Mouse (Mus musculus) adrenal gland, adult 2 months (tissue): Measurements from ENCODE around the gene Emilin2. TPM values are rescaled to one million over a fixed set of nuclear protein-coding genes. Genes with fewer than 3 reads are reported as not detected.

Experiments used
- DNase-seq: peaks from one replicate; pipeline ENCODE4 v3.0.0; 2021
- polyA plus RNA-seq: library from polyadenylated mRNA; depleted of rRNA; stranded (reverse); fragments of >200 nt; gene quantifications from 2 replicates; pipeline ENCODE4 v1.2.3, GENCODE M21; 2012
- total RNA-seq, 2 experiments: library from RNA; stranded (reverse); gene quantifications; 2 replicates each; pipeline ENCODE4 v1.2.3; 2021

Emilin2 gene
- total and polyA plus RNA-seq, 3 experiments = 6.6 to 10.0 (median 8.2) TPM

- no peak for DNase-seq
Observed at GRCm38 (mm10) chr17:71264739-71265138, 47.0 kb downstream of the Emilin2 start.

GRCm38 (mm10) chr17:71263136-71263535, 48.6 kb downstream of the Emilin2 start:
- DNase-seq = no peak

- peak; percentile 32 for DNase-seq
Observed at GRCm38 (mm10) chr17:71260658-71261057, 51.1 kb downstream of the Emilin2 start.

- DNase-seq = peak; percentile 39
Observed at GRCm38 (mm10) chr17:71259727-71260126, 52.1 kb downstream of the Emilin2 start.

GRCm38 (mm10) chr17:71256806-71257536, 54.8 kb downstream of the Emilin2 start:
- DNase-seq = peak; percentile 52

GRCm38 (mm10) chr17:71256068-71256615, 55.6 kb downstream of the Emilin2 start:
- DNase-seq = no peak

GRCm38 (mm10) chr17:71254736-71255135, 57.0 kb downstream of the Emilin2 start:
- DNase-seq = peak; percentile 31

- DNase-seq = no peak
Observed at GRCm38 (mm10) chr17:71254106-71254505, 57.7 kb downstream of the Emilin2 start.

GRCm38 (mm10) chr17:71253391-71253790, 58.4 kb downstream of the Emilin2 start:
- no peak for DNase-seq

GRCm38 (mm10) chr17:71252101-71252500, 59.7 kb downstream of the Emilin2 start:
- no peak for DNase-seq

- no peak for DNase-seq
Observed at GRCm38 (mm10) chr17:71251601-71252001, 60.2 kb downstream of the Emilin2 start.

- DNase-seq = peak; percentile 87
Observed at GRCm38 (mm10) chr17:71250819-71251600, 60.8 kb downstream of the Emilin2 start.

GRCm38 (mm10) chr17:71250046-71250445, 61.7 kb downstream of the Emilin2 start:
- no peak for DNase-seq

- DNase-seq = no peak
Observed at GRCm38 (mm10) chr17:71248963-71249362, 62.8 kb downstream of the Emilin2 start.

GRCm38 (mm10) chr17:71246022-71246421, 65.8 kb downstream of the Emilin2 start:
- no peak for DNase-seq

- DNase-seq = no peak
Observed at GRCm38 (mm10) chr17:71245133-71245532, 66.6 kb downstream of the Emilin2 start.

- no peak for DNase-seq
Observed at GRCm38 (mm10) chr17:71242666-71243065, 69.1 kb downstream of the Emilin2 start.

- DNase-seq = no peak
Observed at GRCm38 (mm10) chr17:71240811-71241210, 71.0 kb downstream of the Emilin2 start.

- no peak for DNase-seq
Observed at GRCm38 (mm10) chr17:71238494-71238893, 73.3 kb downstream of the Emilin2 start.

GRCm38 (mm10) chr17:71235229-71235958, 76.4 kb downstream of the Emilin2 start:
- no peak for DNase-seq

- DNase-seq = no peak
Observed at GRCm38 (mm10) chr17:71234041-71234594, 77.7 kb downstream of the Emilin2 start.

- no peak for DNase-seq
Observed at GRCm38 (mm10) chr17:71233210-71233609, 78.6 kb downstream of the Emilin2 start.
